Mouse (Mus musculus) small intestine, adult 2 months (tissue): ENCODE results near the gene Tmem263.

Experiments used
- CTCF ChIP-seq: fragments of 200-500 bp; IDR thresholded peaks from 2 replicates; pipeline ENCODE4 v1.5.1; 2012; ENCODE audit warnings: low read depth, mild to moderate bottlenecking, control low read depth, inconsistent platforms, low read length, moderate library complexity, mixed read lengths; ENCODE audit not compliant: insufficient replicate concordance, insufficient read length; ENCODE audit errors: extremely low read depth
- POLR2A ChIP-seq: fragments of 200-500 bp; IDR thresholded peaks from 2 replicates; pipeline ENCODE4 v1.6.1; 2012; ENCODE audit warnings: low read depth, mild to moderate bottlenecking, control low read depth, inconsistent platforms, low read length, moderate library complexity

DNA sequence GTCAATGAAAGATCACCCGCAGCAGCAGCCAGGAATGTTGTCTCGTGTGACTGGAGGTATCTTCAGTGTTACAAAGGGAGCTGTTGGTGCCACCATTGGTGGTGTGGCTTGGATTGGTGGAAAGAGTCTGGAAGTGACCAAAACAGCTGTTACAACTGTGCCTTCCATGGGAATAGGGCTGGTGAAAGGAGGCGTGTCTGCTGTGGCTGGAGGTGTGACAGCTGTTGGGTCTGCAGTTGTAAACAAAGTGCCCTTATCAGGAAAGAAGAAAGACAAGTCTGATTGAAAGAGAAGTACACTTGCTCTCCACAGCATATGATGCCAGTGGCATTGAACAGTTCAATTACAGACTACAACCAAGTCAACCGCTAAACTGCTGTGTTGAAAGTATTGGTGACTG lies 12.0 kb downstream of the Tmem263 start:
- TF ChIP-seq POLR2A (no peak), CTCF (no peak)
